Mouse (Mus musculus) A20 (cell line): ENCODE measurements around the gene Tmco3.
A peak's percentile ranks its signal among the peaks of the same experiment; 100 is the strongest.

ENCODE experiments used
- DNase-seq: peaks from one replicate; pipeline ENCODE4 v3.0.0-alpha.2; 2011; ENCODE audit warnings: low read depth, low spot score

The Tmco3 gene

DNA sequence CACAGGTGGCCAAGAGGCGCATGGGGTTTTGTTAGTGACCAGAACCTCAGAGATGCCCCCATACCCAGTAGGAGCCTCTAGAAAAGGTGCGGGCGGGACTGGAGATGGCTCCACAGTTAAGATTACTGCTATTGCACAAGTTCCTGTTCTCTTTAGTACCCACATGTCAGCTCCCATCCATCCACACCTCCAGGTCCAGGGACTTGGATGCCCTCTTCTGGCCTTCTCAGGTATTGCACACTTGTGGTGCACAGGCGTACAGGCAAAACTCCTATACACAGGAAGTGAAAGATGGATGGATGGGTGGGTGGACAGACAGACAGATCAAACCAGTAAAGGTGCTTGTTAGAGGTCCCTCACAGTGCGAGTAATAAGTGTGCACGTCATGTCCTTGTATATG lies 73.9 kb downstream of the Tmco3 start:
- DNase-seq: peak; percentile 67
